Mouse (Mus musculus): Measurements from ENCODE around the gene Gm15155. TPM values are rescaled to one million over a fixed set of nuclear protein-coding genes. Genes with fewer than 3 reads are reported as not detected.

The Gm15155 gene
- polyA plus RNA-seq, 1 experiment from 2014 or later: not detected

Other genes with a start within 250 kb of the Gm15155 start
- gene Ptchd1, start 927 bp upstream of the Gm15155 start, polyA plus RNA-seq (2014; fragmentation: Nextera tagmentation; extraction: Ambion mirVana): 0.93 and 1.2 TPM in 2 replicates

Measured in neural tube, embryonic 11.5 days (tissue).